Mouse (Mus musculus) limb, embryonic 14.5 days (tissue): ENCODE data around the gene Zbtb38. TPM values are rescaled to one million over a fixed set of nuclear protein-coding genes. Genes with fewer than 3 reads are reported as not detected.
"Not testable (repeated sequence)": the region's sequence is repeated elsewhere in the genome, so short reads cannot be mapped to it uniquely, and the experiment has no call there.

ENCODE experiments used
- ATAC-seq: fragments of 200-750 bp; cut with Nextera tagmentation; 2 replicates; pipeline ENCODE4 v1.8.0; 2017; ENCODE audit warnings: low read depth, moderate number of reproducible peaks, moderate TSS enrichment; ENCODE audit not compliant: low FRiP score
- DNase-seq: peaks from one replicate; pipeline ENCODE4 v3.0.0-alpha.2; 2015; ENCODE audit warnings: low spot score
- H3K27ac ChIP-seq: fragments of 300-500 bp; sonication (generic); replicated peaks from 2 replicates; pipeline ENCODE4 v1.5.1; 2014; ENCODE audit warnings: low read depth, mild to moderate bottlenecking, low read length, moderate library complexity, mixed read lengths
- H3K27me3 ChIP-seq: fragments of 300-500 bp; sonication (generic); 2 replicates; pipeline ENCODE4 v1.6.1; 2014; ENCODE audit warnings: low read length, mixed read lengths; ENCODE audit not compliant: control insufficient read depth, insufficient read depth
- H3K36me3 ChIP-seq: fragments of 300-500 bp; sonication (generic); 2 replicates; pipeline ENCODE4 v1.6.1; 2014; ENCODE audit warnings: mild to moderate bottlenecking, low read length, moderate library complexity, mixed read lengths; ENCODE audit not compliant: control insufficient read depth, insufficient read depth
- H3K4me1 ChIP-seq: fragments of 300-500 bp; sonication (generic); 2 replicates; pipeline ENCODE4 v1.6.1; 2014; ENCODE audit warnings: antibody characterized with exemption, low read length, mixed read lengths; ENCODE audit not compliant: control insufficient read depth, insufficient read depth
- H3K4me2 ChIP-seq: fragments of 300-500 bp; sonication (generic); replicated peaks from 2 replicates; pipeline ENCODE4 v1.6.1; 2014; ENCODE audit warnings: low read depth, mild to moderate bottlenecking, low read length, moderate library complexity; ENCODE audit not compliant: severe bottlenecking
- H3K4me3 ChIP-seq: fragments of 300-500 bp; sonication (generic); replicated peaks from 2 replicates; pipeline ENCODE4 v1.5.1; 2014; ENCODE audit warnings: low read length
- H3K9ac ChIP-seq: fragments of 300-500 bp; sonication (generic); 2 replicates; pipeline ENCODE4 v1.6.1; 2014; ENCODE audit warnings: mild to moderate bottlenecking, low read depth, low read length, moderate library complexity; ENCODE audit not compliant: severe bottlenecking
- H3K9me3 ChIP-seq: fragments of 300-500 bp; sonication (generic); 2 replicates; pipeline ENCODE4 v1.6.1; 2016; ENCODE audit warnings: low read length; ENCODE audit not compliant: control insufficient read depth
- POLR2A ChIP-seq: fragments of 200-500 bp; IDR thresholded peaks from 2 replicates; pipeline ENCODE4 v1.8.0; 2012; ENCODE audit warnings: inconsistent platforms, mild to moderate bottlenecking, moderate library complexity, borderline replicate concordance; ENCODE audit not compliant: insufficient read depth, insufficient read length; ENCODE audit errors: extremely low read depth
- WGBS: fragments of 180-500 bp; shearing (Covaris S2); extraction: QIAGEN DNeasy Blood & Tissue Kit; methylation state at CpG from one replicate; pipeline ENCODE4 v1.1.7; 2014; 5-methylcytosine and 5-hydroxymethylcytosine counted together
- polyA plus RNA-seq, 2 experiments: library from polyadenylated mRNA; depleted of rRNA in 1 of 2; stranded (reverse) in 1 of 2; unstranded in 1 of 2; fragments of >200 nt; fragmentation: Nextera tagmentation in 1 of 2; extraction: Ambion mirVana in 1 of 2; gene quantifications; 2 replicates each; pipeline versions ENCODE4 v1.2.1 to v1.2.3; 2012 to 2014

Zbtb38 gene
- polyA plus RNA-seq, 2 experiments: 2.8 to 14.9 TPM

- 78% methylated on average over 5 of the region's 5 CpGs for WGBS
- Histone ChIP-seq H3K9ac (no peak overlapping the region), H3K4me3 (no peak overlapping the region)
Observed at GRCm38 (mm10) chr9:96678611-96679010, 74.0 kb downstream of the Zbtb38 start.

GRCm38 (mm10) chr9:96677711-96678110 lies 74.9 kb downstream of the Zbtb38 start:
- ATAC-seq, H3K27ac ChIP-seq, H3K27me3 ChIP-seq, H3K9ac ChIP-seq, H3K9me3 ChIP-seq, H3K36me3 ChIP-seq, DNase-seq, H3K4me1 ChIP-seq, H3K4me2 ChIP-seq, H3K4me3 ChIP-seq: not testable (repeated sequence)
- 80% methylated on average over 5 of the region's 5 CpGs for WGBS

More at GRCm38 (mm10) chr9:96678611-96679010, 74.0 kb downstream of the Zbtb38 start:
- TF ChIP-seq POLR2A: no peak
- Histone ChIP-seq H3K4me2 (no peak overlapping the region), H3K9me3 (no peaks in the 10 kb centered on the region), H3K27me3 (no peaks in the 10 kb centered on the region), H3K36me3 (no peaks in the 10 kb centered on the region), H3K4me1 (no peaks in the 10 kb centered on the region), H3K27ac (no peak overlapping the region)
- no peak for ATAC-seq
- no peak for DNase-seq

GRCm38 (mm10) chr9:96676671-96677070 lies 76.0 kb downstream of the Zbtb38 start:
- Histone ChIP-seq H3K4me1 (no peaks in the 10 kb centered on the region), H3K4me3 (no peak overlapping the region), H3K27ac (no peak overlapping the region), H3K4me2 (no peak overlapping the region), H3K36me3 (no peaks in the 10 kb centered on the region), H3K9me3 (no peaks in the 10 kb centered on the region), H3K27me3 (no peaks in the 10 kb centered on the region), H3K9ac (no peak overlapping the region)
- ATAC-seq (no peak), DNase-seq (no peak)
- WGBS: 88% methylated on average over 10 of the region's 10 CpGs
- TF ChIP-seq POLR2A: no peak

- WGBS: 81% methylated on average over 8 of the region's 8 CpGs
- Histone ChIP-seq H3K9ac (no peak overlapping the region), H3K9me3 (no peaks in the 10 kb centered on the region), H3K4me3 (no peak overlapping the region), H3K27ac (no peak overlapping the region), H3K4me1 (no peaks in the 10 kb centered on the region), H3K27me3 (no peaks in the 10 kb centered on the region), H3K36me3 (no peaks in the 10 kb centered on the region), H3K4me2 (no peak overlapping the region)
- no peak for TF ChIP-seq POLR2A
- DNase-seq: no peak
- ATAC-seq: no peak
Observed at GRCm38 (mm10) chr9:96675763-96676640, 76.6 kb downstream of the Zbtb38 start.

GRCm38 (mm10) chr9:96675071-96675762 lies 77.4 kb downstream of the Zbtb38 start:
- no peaks in the 10 kb centered on the region for H3K9me3 ChIP-seq
- ATAC-seq: peak; percentile 41; the same call in 1 of the 2 replicates

More at GRCm38 (mm10) chr9:96675071-96675762, 77.4 kb downstream of the Zbtb38 start:
- no peaks in the 10 kb centered on the region for H3K4me1 ChIP-seq
- DNase-seq: peak; percentile 52
- no peak overlapping the region for H3K4me2 ChIP-seq
- TF ChIP-seq POLR2A: no peak
- no peak overlapping the region for H3K4me3 ChIP-seq
- H3K27ac ChIP-seq: no peak overlapping the region
- H3K36me3 ChIP-seq: no peaks in the 10 kb centered on the region
- WGBS: 31% methylated on average over 5 of the region's 5 CpGs
- no peak overlapping the region for H3K9ac ChIP-seq
- H3K27me3 ChIP-seq: no peaks in the 10 kb centered on the region
